Mouse (Mus musculus) hindbrain, embryonic 14.5 days (tissue): ENCODE data around the gene Ern1. TPM values are rescaled to one million over a fixed set of nuclear protein-coding genes. Genes with fewer than 3 reads are reported as not detected.
"Not testable (repeated sequence)": the region's sequence is repeated elsewhere in the genome, so short reads cannot be mapped to it uniquely, and the experiment has no call there.

Source experiments
- ATAC-seq: fragments of 200-750 bp; cut with Nextera tagmentation; 2 replicates; pipeline ENCODE4 v1.8.0; 2017; ENCODE audit warnings: moderate number of reproducible peaks, mild to moderate bottlenecking, moderate TSS enrichment, moderate library complexity; ENCODE audit not compliant: low FRiP score
- DNase-seq: peaks from one replicate; pipeline ENCODE4 v3.0.0-alpha.2; 2015; ENCODE audit warnings: low spot score
- H3K27ac ChIP-seq: fragments of 300-500 bp; sonication (generic); 2 replicates; pipeline ENCODE4 v1.5.1; 2014; ENCODE audit warnings: mild to moderate bottlenecking, moderate library complexity
- H3K27me3 ChIP-seq: fragments of 300-500 bp; sonication (generic); 2 replicates; pipeline ENCODE4 v1.6.1; 2014; ENCODE audit warnings: mild to moderate bottlenecking, low read length, mixed read lengths; ENCODE audit not compliant: control insufficient read depth, insufficient read depth
- H3K36me3 ChIP-seq: fragments of 300-500 bp; sonication (generic); replicated peaks from 2 replicates; pipeline ENCODE4 v1.6.1; 2014; ENCODE audit not compliant: control insufficient read depth, insufficient read depth
- H3K4me1 ChIP-seq: fragments of 300-500 bp; sonication (generic); replicated peaks from 2 replicates; pipeline ENCODE4 v1.6.1; 2014; ENCODE audit warnings: antibody characterized with exemption, low read length, mixed read lengths; ENCODE audit not compliant: control insufficient read depth, insufficient read depth
- H3K4me2 ChIP-seq: fragments of 300-500 bp; sonication (generic); replicated peaks from 2 replicates; pipeline ENCODE4 v1.6.1; 2014; ENCODE audit warnings: mild to moderate bottlenecking, moderate library complexity
- H3K4me3 ChIP-seq: fragments of 300-500 bp; sonication (generic); replicated peaks from 2 replicates; pipeline ENCODE4 v1.5.1; 2014; ENCODE audit warnings: mild to moderate bottlenecking, low read length
- H3K9ac ChIP-seq: fragments of 300-500 bp; sonication (generic); 2 replicates; pipeline ENCODE4 v1.6.1; 2014
- H3K9me3 ChIP-seq: fragments of 300-500 bp; sonication (generic); 2 replicates; pipeline ENCODE4 v1.6.1; 2016; ENCODE audit warnings: low read length; ENCODE audit not compliant: control insufficient read depth
- WGBS: fragments of 180-500 bp; shearing (Covaris S2); extraction: QIAGEN DNeasy Blood & Tissue Kit; methylation state at CpG from one replicate; pipeline ENCODE4 v1.1.7; 2014; 5-methylcytosine and 5-hydroxymethylcytosine counted together
- polyA plus RNA-seq: library from polyadenylated mRNA; unstranded; fragments of >200 nt; fragmentation: Nextera tagmentation; extraction: Ambion mirVana; gene quantifications from 2 replicates; pipeline ENCODE4 v1.2.1, GENCODE M21; 2014

The Ern1 gene
- polyA plus RNA-seq, 1 experiment from 2014 or later, result 7.2 TPM

DNA sequence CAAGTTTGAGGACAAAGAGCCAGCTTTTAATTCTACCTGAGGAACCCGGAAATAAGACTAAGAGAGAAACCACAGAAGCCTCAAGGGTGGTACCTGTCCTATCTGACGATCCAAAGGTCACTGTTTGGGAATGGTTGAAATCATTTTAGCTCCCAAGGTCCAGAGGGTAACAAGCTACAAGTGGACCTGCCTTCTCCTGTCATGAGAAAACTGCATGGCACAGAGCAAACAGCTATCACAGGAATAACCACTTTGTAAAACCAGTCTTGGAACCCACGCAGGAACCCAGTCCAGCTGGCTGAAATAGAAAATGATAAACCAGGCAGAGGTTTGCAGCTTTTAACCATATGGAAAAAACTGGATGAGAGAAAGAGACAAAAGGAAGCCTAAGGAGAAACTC is 25.3 kb downstream of the Ern1 start:
- H3K9ac ChIP-seq, result no peak overlapping the region
- H3K4me2 ChIP-seq, result no peak overlapping the region
- WGBS, result 85% methylated on average over 3 of the region's 3 CpGs
- no peaks in the 10 kb centered on the region for H3K9me3 ChIP-seq
- no peaks in the 10 kb centered on the region for H3K4me1 ChIP-seq
- H3K4me3 ChIP-seq, result no peak overlapping the region
- H3K36me3 ChIP-seq, result no peaks in the 10 kb centered on the region
- H3K27ac ChIP-seq, result no peak overlapping the region
- H3K27me3 ChIP-seq, result no peaks in the 10 kb centered on the region
- ATAC-seq, result no peak
- no peak for DNase-seq

DNA sequence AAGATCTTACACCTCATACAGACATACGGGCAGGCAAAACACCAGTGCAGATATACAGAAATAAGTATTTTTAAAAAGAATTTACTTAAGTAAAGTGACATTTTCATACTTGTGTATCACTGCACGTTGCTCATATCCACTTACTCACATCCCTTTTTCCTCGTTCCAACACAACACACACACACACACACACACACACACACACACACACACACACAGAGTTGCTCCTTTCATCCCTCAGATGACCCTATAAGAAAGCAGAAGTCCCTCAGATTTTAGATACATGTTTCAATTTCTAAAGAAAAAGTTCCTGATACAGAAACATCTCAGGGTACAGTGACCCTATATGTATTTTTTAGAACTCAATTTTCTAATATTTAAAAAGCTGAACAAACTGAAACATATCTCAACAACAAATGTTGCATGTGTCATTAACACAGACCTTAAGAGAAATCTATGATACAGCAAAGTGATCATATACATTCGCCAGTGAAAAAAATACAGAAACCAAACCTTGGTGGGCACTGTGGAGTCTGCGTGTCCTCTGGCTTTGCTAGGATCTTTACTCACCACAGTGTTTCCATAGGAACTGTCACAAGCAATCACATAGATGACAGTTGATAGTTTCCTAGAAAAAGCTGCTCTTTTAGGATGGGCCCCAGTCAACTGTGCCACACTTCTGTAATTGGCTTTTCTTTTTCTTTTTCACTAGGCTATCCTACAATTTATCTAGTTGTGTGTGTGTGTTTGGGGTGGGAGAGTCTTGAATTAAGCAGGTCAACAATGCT is 26.3 kb downstream of the Ern1 start:
- 87% methylated on average over 5 of the region's 5 CpGs for WGBS
- DNase-seq (no peak), ATAC-seq (no peak)
- Histone ChIP-seq H3K4me3 (no peak overlapping the region), H3K36me3 (no peaks in the 10 kb centered on the region), H3K4me1 (no peaks in the 10 kb centered on the region), H3K9ac (no peak overlapping the region), H3K4me2 (no peak overlapping the region), H3K9me3 (no peaks in the 10 kb centered on the region), H3K27me3 (no peaks in the 10 kb centered on the region), H3K27ac (no peak overlapping the region)

GRCm38 (mm10) chr11:106460671-106461070 is 27.0 kb downstream of the Ern1 start:
- WGBS, result 97% methylated on average over 1 of the region's 1 CpGs
- no peak for ATAC-seq

GRCm38 (mm10) chr11:106458540-106458939 is 29.1 kb downstream of the Ern1 start:
- no peak for DNase-seq
- H3K4me2 ChIP-seq, result no peak overlapping the region
- no peak for ATAC-seq
- 97% methylated on average over 4 of the region's 4 CpGs for WGBS
- no peaks in the 10 kb centered on the region for H3K27me3 ChIP-seq
- H3K4me3 ChIP-seq, result no peak overlapping the region
- H3K36me3 ChIP-seq, result no peaks in the 10 kb centered on the region
- no peaks in the 10 kb centered on the region for H3K9me3 ChIP-seq
- no peak overlapping the region for H3K9ac ChIP-seq
- no peak overlapping the region for H3K27ac ChIP-seq
- no peaks in the 10 kb centered on the region for H3K4me1 ChIP-seq

More at GRCm38 (mm10) chr11:106460671-106461070, 27.0 kb downstream of the Ern1 start:
- Histone ChIP-seq H3K27me3 (no peaks in the 10 kb centered on the region), H3K27ac (no peak overlapping the region), H3K4me1 (no peaks in the 10 kb centered on the region), H3K9ac (no peak overlapping the region), H3K4me2 (no peak overlapping the region), H3K36me3 (no peaks in the 10 kb centered on the region), H3K4me3 (no peak overlapping the region), H3K9me3 (no peaks in the 10 kb centered on the region)
- DNase-seq, result no peak

GRCm38 (mm10) chr11:106443646-106444045 is 44.0 kb downstream of the Ern1 start:
- H3K27me3 ChIP-seq, result no peaks in the 10 kb centered on the region
- H3K36me3 ChIP-seq, result no peaks in the 10 kb centered on the region
- no peak for ATAC-seq
- H3K4me2 ChIP-seq, result no peak overlapping the region
- no peaks in the 10 kb centered on the region for H3K9me3 ChIP-seq
- DNase-seq, result no peak
- H3K9ac ChIP-seq, result no peak overlapping the region
- no peak overlapping the region for H3K4me3 ChIP-seq
- no peak overlapping the region for H3K27ac ChIP-seq
- H3K4me1 ChIP-seq, result no peaks in the 10 kb centered on the region
- WGBS, result 45% methylated on average over 3 of the region's 3 CpGs

DNA sequence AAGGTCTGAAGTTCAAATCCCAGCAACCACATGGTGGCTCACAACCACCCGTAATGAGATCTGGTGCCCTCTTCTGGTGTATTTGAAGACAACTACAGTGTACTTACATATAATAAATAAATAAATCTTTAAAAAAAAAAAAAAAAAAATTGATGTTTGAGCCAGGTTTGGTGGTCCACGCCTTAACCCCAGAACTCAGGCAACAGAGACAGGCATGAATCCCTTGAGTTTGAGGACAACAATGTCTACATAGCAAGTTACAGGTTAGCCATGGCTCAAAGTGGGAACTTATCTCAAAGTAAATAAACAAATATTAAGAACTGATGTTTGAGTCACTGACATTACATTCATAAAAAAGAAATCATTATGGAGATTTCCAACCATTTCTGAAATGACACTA is 45.1 kb downstream of the Ern1 start:
- not testable (repeated sequence) for H3K9me3 ChIP-seq, H3K27me3 ChIP-seq, DNase-seq, H3K36me3 ChIP-seq, H3K4me3 ChIP-seq, ATAC-seq, H3K4me2 ChIP-seq, H3K9ac ChIP-seq, H3K4me1 ChIP-seq, H3K27ac ChIP-seq
- WGBS, result 96% methylated on average over 1 of the region's 2 CpGs

GRCm38 (mm10) chr11:106440318-106440717 is 47.3 kb downstream of the Ern1 start:
- ATAC-seq, result no peak
- Histone ChIP-seq H3K27ac (no peak overlapping the region), H3K9me3 (no peaks in the 10 kb centered on the region), H3K9ac (no peak overlapping the region), H3K4me1 (no peaks in the 10 kb centered on the region), H3K27me3 (no peaks in the 10 kb centered on the region), H3K4me3 (no peak overlapping the region), H3K4me2 (no peak overlapping the region), H3K36me3 (no peaks in the 10 kb centered on the region)
- DNase-seq, result no peak
- 98% methylated on average over 2 of the region's 2 CpGs for WGBS

DNA sequence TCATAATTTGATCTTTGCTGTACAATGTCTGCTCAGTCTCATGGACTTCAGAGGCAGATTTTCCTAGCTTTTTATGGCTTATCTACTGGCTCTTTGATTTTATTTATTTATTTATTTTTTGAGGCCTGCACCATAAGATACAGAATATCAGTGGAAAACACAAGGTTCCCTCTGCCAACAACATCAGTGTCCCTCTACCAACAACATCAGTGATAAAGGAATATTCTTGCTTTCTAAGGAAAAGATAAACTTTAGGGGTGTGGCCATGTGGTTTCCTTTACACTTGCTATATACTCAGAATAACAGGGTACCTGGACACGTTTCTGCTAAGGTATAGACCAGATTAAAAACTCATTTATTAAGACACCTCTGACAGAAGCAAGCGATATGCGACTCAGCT is 48.3 kb downstream of the Ern1 start:
- WGBS, result 89% methylated on average over 3 of the region's 3 CpGs
- Histone ChIP-seq H3K4me3 (no peak overlapping the region), H3K9me3 (no peaks in the 10 kb centered on the region), H3K4me1 (no peaks in the 10 kb centered on the region), H3K27ac (no peak overlapping the region), H3K4me2 (no peak overlapping the region), H3K36me3 (0 out of 2 replicates have a peak, but pooled peaks cover under 1% of the 10 kb centered on the region), H3K27me3 (no peaks in the 10 kb centered on the region), H3K9ac (no peak overlapping the region)
- ATAC-seq (no peak), DNase-seq (no peak)

DNA sequence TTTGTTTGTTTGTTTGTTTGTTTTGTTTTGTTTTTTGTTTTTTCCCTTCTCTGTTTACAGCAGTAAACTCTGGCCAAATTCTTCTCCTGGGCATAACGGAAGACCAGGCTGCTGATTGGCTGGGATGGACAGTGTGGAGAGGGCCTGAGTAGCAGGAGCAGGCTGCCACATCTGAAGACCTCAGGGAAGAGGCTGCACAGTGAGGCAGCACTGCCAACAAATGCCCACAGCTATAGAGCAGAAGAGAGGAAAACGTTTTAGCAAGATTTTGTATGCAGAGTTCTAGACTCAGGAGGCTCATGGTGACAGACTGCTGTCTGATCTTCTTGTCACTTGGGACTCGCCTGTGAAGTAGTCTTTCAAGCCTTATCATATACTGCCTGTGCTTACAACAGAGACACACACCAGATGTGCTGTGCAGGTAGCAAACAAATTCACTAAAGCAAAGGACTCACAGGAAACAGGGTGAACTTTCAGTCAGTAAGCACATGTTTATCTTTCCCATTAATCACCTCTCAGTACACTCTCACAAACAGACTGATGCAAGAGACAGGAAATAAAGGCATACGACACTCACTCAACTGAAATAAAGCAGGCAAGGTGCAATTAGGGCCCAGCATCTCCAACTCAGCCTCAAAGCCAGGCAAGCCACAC is 49.0 kb downstream of the Ern1 start:
- H3K4me2 ChIP-seq, result no peak overlapping the region
- H3K4me1 ChIP-seq, result no peaks in the 10 kb centered on the region
- DNase-seq, result no peak
- no peak overlapping the region for H3K27ac ChIP-seq
- H3K36me3 ChIP-seq, result peaks cover 6% of the 10 kb centered on the region; the same call in 1 of the 2 replicates
- 59% methylated on average over 4 of the region's 4 CpGs for WGBS
- ATAC-seq, result no peak
- H3K27me3 ChIP-seq, result no peaks in the 10 kb centered on the region
- H3K4me3 ChIP-seq, result no peak overlapping the region
- H3K9ac ChIP-seq, result no peak overlapping the region
- H3K9me3 ChIP-seq, result no peaks in the 10 kb centered on the region
